ENCODE assay signal across 12 mouse cellular contexts in genomic region chr7:13007341-13008092, GRCm38 (mm10). TPM values are rescaled to one million over a fixed set of nuclear protein-coding genes. Genes with fewer than 3 reads are reported as not detected.
DNase-seq lines count a peak whose midpoint lies in the region; ATAC-seq and TF ChIP-seq lines count a peak whose summit lies in the region.
"Had no signal": no experiment of that assay in that cellular context is flagged by ENCODE, and none has a peak within 500 bp of the region (broad histone marks: within the 10 kb centered on the region; RNA-seq: fewer than 3 reads in every experiment).

No protein-coding gene starts in this region.

- 0 out of 2 replicates have a peak overlapping the region, but pooled peaks have one; percentile 42 for H3K9ac ChIP-seq in heart, embryonic 12.5 days
- 0 out of 2 replicates have a peak overlapping the region, but pooled peaks have one; percentile 12 for H3K9ac ChIP-seq in embryonic facial prominence, embryonic 15.5 days
- H3K9ac ChIP-seq in limb, embryonic 12.5 days (replicated peaks), result peak overlapping the region; percentile 77

- peaks cover 37% of the 10 kb centered on the region for H3K36me3 ChIP-seq in heart, embryonic 12.5 days
- peaks cover 30% of the 10 kb centered on the region for H3K36me3 ChIP-seq in E14TG2a.4 (ENCODE audit: insufficient read depth, low read length)
- peaks cover 35% of the 10 kb centered on the region for H3K36me3 ChIP-seq in embryonic facial prominence, embryonic 15.5 days
- peaks cover 41% of the 10 kb centered on the region for H3K36me3 ChIP-seq in limb, embryonic 12.5 days

- H3K27ac ChIP-seq in heart, embryonic 12.5 days (ENCODE audit: poor library complexity, severe bottlenecking), result no peak overlapping the region
- H3K27ac ChIP-seq in embryonic facial prominence, embryonic 15.5 days (replicated peaks), result no peak overlapping the region
- no peak overlapping the region for H3K27ac ChIP-seq in limb, embryonic 12.5 days

- WGBS in heart, embryonic 12.5 days, result 40% methylated on average over 57 of the region's 57 CpGs
- WGBS in embryonic facial prominence, embryonic 15.5 days, result 53% methylated on average over 57 of the region's 57 CpGs
- WGBS in limb, embryonic 12.5 days, result 36% methylated on average over 57 of the region's 57 CpGs

- peak overlapping the region; percentile 26; the same call in 1 of the 2 replicates for H3K4me3 ChIP-seq in heart, embryonic 12.5 days
- H3K4me3 ChIP-seq in E14TG2a.4 (replicated peaks; ENCODE audit: low read length), result peak overlapping the region; percentile 85
- H3K4me3 ChIP-seq in embryonic facial prominence, embryonic 15.5 days (replicated peaks), result no peak overlapping the region
- H3K4me3 ChIP-seq in limb, embryonic 12.5 days (replicated peaks), result peak overlapping the region; percentile 18

- intact Hi-C loops in heart, postnatal 10 days (cut with DNase I), result loop anchor here (2.0 kb wide), 2 partner anchors 17 to 29 kb away; no protein-coding TSS in a partner anchor

- peaks cover 21% of the 10 kb centered on the region for H3K4me1 ChIP-seq in heart, embryonic 12.5 days (replicated peaks)
- H3K4me1 ChIP-seq in E14TG2a.4 (replicated peaks; ENCODE audit: low read depth, low read length), result peaks cover 63% of the 10 kb centered on the region
- H3K4me1 ChIP-seq in embryonic facial prominence, embryonic 15.5 days, result peaks cover 30% of the 10 kb centered on the region
- H3K4me1 ChIP-seq in limb, embryonic 12.5 days (replicated peaks), result peaks cover 31% of the 10 kb centered on the region

- H3K9me3 ChIP-seq in heart, embryonic 12.5 days (replicated peaks), result no peaks in the 10 kb centered on the region
- H3K9me3 ChIP-seq in E14TG2a.4 (ENCODE audit: low read length), result no peaks in the 10 kb centered on the region
- H3K9me3 ChIP-seq in embryonic facial prominence, embryonic 15.5 days (replicated peaks), result no peaks in the 10 kb centered on the region
- no peaks in the 10 kb centered on the region for H3K9me3 ChIP-seq in limb, embryonic 12.5 days

- DNase-seq in heart, postnatal 10 days, result no peak
- DNase-seq in frontal cortex, postnatal 14 days (ENCODE audit: low spot score in 2 of 2), result no peak
- DNase-seq in right cerebral cortex, postnatal 14 days, result no peak
- DNase-seq: kidney, postnatal 25 days; lung, postnatal 14 days; thymus, postnatal 4 days had no signal

- H3K4me2 ChIP-seq in heart, embryonic 12.5 days, result peak overlapping the region; percentile 25; the same call in 1 of the 2 replicates
- no peak overlapping the region for H3K4me2 ChIP-seq in embryonic facial prominence, embryonic 15.5 days (replicated peaks)
- H3K4me2 ChIP-seq in limb, embryonic 12.5 days, result peak overlapping the region; percentile 47

- no peak for TF ChIP-seq CTCF in E14TG2a.4 (conservative IDR thresholded peaks at IDR 0.05; ENCODE audit: low read length)

- peaks cover 19% of the 10 kb centered on the region for H3K27me3 ChIP-seq in heart, embryonic 12.5 days (replicated peaks)
- H3K27me3 ChIP-seq in E14TG2a.4 (ENCODE audit: insufficient read depth, low read length), result no peaks in the 10 kb centered on the region
- no peaks in the 10 kb centered on the region for H3K27me3 ChIP-seq in embryonic facial prominence, embryonic 15.5 days
- peaks cover 15% of the 10 kb centered on the region for H3K27me3 ChIP-seq in limb, embryonic 12.5 days
- H3K27me3 ChIP-seq: CH12.LX had no signal

- ATAC-seq in heart, embryonic 12.5 days (ENCODE audit: insufficient number of reproducible peaks, low FRiP score), result no peak
- ATAC-seq in embryonic facial prominence, embryonic 15.5 days (ENCODE audit: insufficient number of reproducible peaks, low FRiP score, low TSS enrichment, low read depth), result no peak
- no peak for ATAC-seq in limb, embryonic 12.5 days (ENCODE audit: insufficient number of reproducible peaks, insufficient read depth, low FRiP score, low TSS enrichment, low read depth)
- no peak for ATAC-seq in activated CD4-positive, CD25-positive, alpha-beta regulatory T cell, adult 4 months

RNA-seq across cellular contexts. Expression of gene Zbtb45, which starts 2.3 kb away (rescaled TPM):
- polyA plus RNA-seq in heart, embryonic 12.5 days (2016; fragmentation: Nextera tagmentation; extraction: Ambion mirVana), result 16.2 and 18.7 TPM in 2 replicates
- 10 to 100 TPM in 1 of 2 experiments, 1 to 10 TPM in 1; 9.7 to 11.8 TPM for total RNA-seq in heart, postnatal 10 days (2021)
- polyA plus RNA-seq in embryonic facial prominence, embryonic 15.5 days (2015; fragmentation: Nextera tagmentation; extraction: Ambion mirVana), result 26.0 and 29.4 TPM in 2 replicates
- 28.7 and 29.9 TPM in 2 replicates for polyA plus RNA-seq in limb, embryonic 12.5 days (2016; fragmentation: Nextera tagmentation; extraction: Ambion mirVana)
- 1 to 10 TPM; 4.6 to 7.0 TPM for polyA plus RNA-seq in activated CD4-positive, CD25-positive, alpha-beta regulatory T cell, adult 4 months (2017; shearing (Covaris generic))

RNA-seq across cellular contexts. Expression of gene Trim28, which starts 8.6 kb away (rescaled TPM):
- polyA plus RNA-seq in heart, embryonic 12.5 days (2016; fragmentation: Nextera tagmentation; extraction: Ambion mirVana), result 221 and 228 TPM in 2 replicates
- total RNA-seq in heart, postnatal 10 days (2021), result 100 to 1,000 TPM; 148 to 165 TPM
- polyA plus RNA-seq in embryonic facial prominence, embryonic 15.5 days (2015; fragmentation: Nextera tagmentation; extraction: Ambion mirVana), result 279 and 290 TPM in 2 replicates
- polyA plus RNA-seq in limb, embryonic 12.5 days (2016; fragmentation: Nextera tagmentation; extraction: Ambion mirVana), result 496 and 531 TPM in 2 replicates
- 10 to 100 TPM; 45.5 to 59.4 TPM for polyA plus RNA-seq in activated CD4-positive, CD25-positive, alpha-beta regulatory T cell, adult 4 months (2017; shearing (Covaris generic))

RNA-seq across cellular contexts. Expression of gene Slc27a5, which starts 9.5 kb away (rescaled TPM):
- 0.22 TPM in 1 of 2 replicates, not detected in the other for polyA plus RNA-seq in heart, embryonic 12.5 days (2016; fragmentation: Nextera tagmentation; extraction: Ambion mirVana)
- not detected for total RNA-seq in heart, postnatal 10 days (2021)
- polyA plus RNA-seq in embryonic facial prominence, embryonic 15.5 days (2015; fragmentation: Nextera tagmentation; extraction: Ambion mirVana), result 0.20 TPM in 1 of 2 replicates, not detected in the other
- 0.12 TPM in 1 of 2 replicates, not detected in the other for polyA plus RNA-seq in limb, embryonic 12.5 days (2016; fragmentation: Nextera tagmentation; extraction: Ambion mirVana)
- under 1 TPM in 1 of 2 experiments, not detected in 1; 0.29 TPM for polyA plus RNA-seq in activated CD4-positive, CD25-positive, alpha-beta regulatory T cell, adult 4 months (2017; shearing (Covaris generic))

RNA-seq across cellular contexts. Expression of gene Chmp2a, which starts 27.1 kb away (rescaled TPM):
- polyA plus RNA-seq in heart, embryonic 12.5 days (2016; fragmentation: Nextera tagmentation; extraction: Ambion mirVana), result 127 and 131 TPM in 2 replicates
- 100 to 1,000 TPM; 137 to 143 TPM for total RNA-seq in heart, postnatal 10 days (2021)
- 179 and 184 TPM in 2 replicates for polyA plus RNA-seq in embryonic facial prominence, embryonic 15.5 days (2015; fragmentation: Nextera tagmentation; extraction: Ambion mirVana)
- 102 and 104 TPM in 2 replicates for polyA plus RNA-seq in limb, embryonic 12.5 days (2016; fragmentation: Nextera tagmentation; extraction: Ambion mirVana)
- 100 to 1,000 TPM; 300 to 349 TPM for polyA plus RNA-seq in activated CD4-positive, CD25-positive, alpha-beta regulatory T cell, adult 4 months (2017; shearing (Covaris generic))

RNA-seq across cellular contexts. Expression of gene Zfp446, which starts 29.9 kb away (rescaled TPM):
- 6.4 and 7.2 TPM in 2 replicates for polyA plus RNA-seq in heart, embryonic 12.5 days (2016; fragmentation: Nextera tagmentation; extraction: Ambion mirVana)
- 1 to 10 TPM; 3.9 to 4.4 TPM for total RNA-seq in heart, postnatal 10 days (2021)
- 8.6 and 10.7 TPM in 2 replicates for polyA plus RNA-seq in embryonic facial prominence, embryonic 15.5 days (2015; fragmentation: Nextera tagmentation; extraction: Ambion mirVana)
- 11.4 and 13.5 TPM in 2 replicates for polyA plus RNA-seq in limb, embryonic 12.5 days (2016; fragmentation: Nextera tagmentation; extraction: Ambion mirVana)
- polyA plus RNA-seq in activated CD4-positive, CD25-positive, alpha-beta regulatory T cell, adult 4 months (2017; shearing (Covaris generic)), result 1 to 10 TPM; 2.6 to 3.3 TPM

Comparison
In these comparisons a context has a peak if more than half of its experiments do, and no peak if none do; other contexts are left out.
1. H3K9ac ChIP-seq: peak in every context shown above with its lines; median percentile 77 in limb, embryonic 12.5 days; 42 in heart, embryonic 12.5 days; 12 in embryonic facial prominence, embryonic 15.5 days.